Mouse (Mus musculus) lung, adult 2 months (tissue): ENCODE results near the gene Sypl.

Source experiments
- CTCF ChIP-seq: fragments of 200-500 bp; IDR thresholded peaks from 2 replicates; pipeline ENCODE4 v1.5.1; 2011; ENCODE audit warnings: mild to moderate bottlenecking, low read length, control low read depth; ENCODE audit not compliant: insufficient read depth
- POLR2A ChIP-seq: fragments of 200-500 bp; IDR thresholded peaks from 2 replicates; pipeline ENCODE4 v1.6.1; 2011; ENCODE audit warnings: low read depth, mild to moderate bottlenecking, control low read depth, low read length, borderline replicate concordance; ENCODE audit errors: extremely low read depth

GRCm38 (mm10) chr12:32911569-32911968 is 42.1 kb upstream of the Sypl start:
- TF ChIP-seq POLR2A (no peak), CTCF (no peak)
